Mouse (Mus musculus): ENCODE results near the gene Hist2h3c2.
"Not testable (repeated sequence)": the region's sequence is repeated elsewhere in the genome, so short reads cannot be mapped to it uniquely, and the experiment has no call there.

The Hist2h3c2 gene

GRCm38 (mm10) chr3:96260220-96260619 lies 21.3 kb upstream of the Hist2h3c2 start:
- DNase-seq (ENCODE audit: low read depth), result no peak

- DNase-seq (ENCODE audit: low read depth), result no peak
Observed at GRCm38 (mm10) chr3:96257190-96257589, 18.3 kb upstream of the Hist2h3c2 start.

- no peak for DNase-seq (ENCODE audit: low read depth)
Observed at GRCm38 (mm10) chr3:96255926-96256593, 17.1 kb upstream of the Hist2h3c2 start.

GRCm38 (mm10) chr3:96254683-96255355 lies 15.9 kb upstream of the Hist2h3c2 start:
- no peak for DNase-seq (ENCODE audit: low read depth)

- no peak for DNase-seq (ENCODE audit: low read depth)
Observed at GRCm38 (mm10) chr3:96251787-96252186, 12.9 kb upstream of the Hist2h3c2 start.

GRCm38 (mm10) chr3:96250890-96251289 lies 12.0 kb upstream of the Hist2h3c2 start:
- DNase-seq (ENCODE audit: low read depth), result no peak

- no peak for DNase-seq (ENCODE audit: low read depth)
Observed at GRCm38 (mm10) chr3:96249034-96249345, 10.1 kb upstream of the Hist2h3c2 start.

GRCm38 (mm10) chr3:96248141-96249033 lies 9.5 kb upstream of the Hist2h3c2 start:
- no peak for DNase-seq (ENCODE audit: low read depth)

- DNase-seq (ENCODE audit: low read depth), result no peak
Observed at GRCm38 (mm10) chr3:96247356-96248140, 8.6 kb upstream of the Hist2h3c2 start.

GRCm38 (mm10) chr3:96246427-96246856 lies 7.5 kb upstream of the Hist2h3c2 start, which contains the start of gene Hist2h3c1:
Gene Hist2h3c1, plus strand, starts transcription at chr3:96246685.
- DNase-seq (ENCODE audit: low read depth), result not testable (repeated sequence)

GRCm38 (mm10) chr3:96246018-96246417 lies 7.1 kb upstream of the Hist2h3c2 start:
- not testable (repeated sequence) for DNase-seq (ENCODE audit: low read depth)

GRCm38 (mm10) chr3:96245003-96245886 lies 6.3 kb upstream of the Hist2h3c2 start, which contains the start of gene Hist2h2aa1:
Gene Hist2h2aa1, plus strand, starts transcription at chr3:96245497.
- not testable (repeated sequence) for DNase-seq (ENCODE audit: low read depth)

- DNase-seq (ENCODE audit: low read depth), result no peak
Observed at GRCm38 (mm10) chr3:96243921-96244572, 5.1 kb upstream of the Hist2h3c2 start.

- DNase-seq (ENCODE audit: low read depth), result no peak
Observed at GRCm38 (mm10) chr3:96240799-96241197, 1.9 kb upstream of the Hist2h3c2 start.

- peak; percentile 55 for DNase-seq (ENCODE audit: low read depth)
Observed at GRCm38 (mm10) chr3:96239949-96240798, 1.2 kb upstream of the Hist2h3c2 start, which contains the start of gene Hist2h2aa2. Gene Hist2h2aa2, minus strand, starts transcription at chr3:96240276.

GRCm38 (mm10) chr3:96237904-96238511 lies 919 bp downstream of the Hist2h3c2 start:
- no peak for DNase-seq (ENCODE audit: low read depth)

GRCm38 (mm10) chr3:96237335-96237903 lies 1.5 kb downstream of the Hist2h3c2 start:
- DNase-seq (ENCODE audit: low read depth), result no peak

GRCm38 (mm10) chr3:96236834-96237334 lies 2.0 kb downstream of the Hist2h3c2 start:
- DNase-seq (ENCODE audit: low read depth), result no peak

Measured in fibroblast of lung, adult 2 months (primary cell).